Mouse (Mus musculus): ENCODE results near the gene Zfp410. TPM values are rescaled to one million over a fixed set of nuclear protein-coding genes. Genes with fewer than 3 reads are reported as not detected.
A peak's percentile ranks its signal among the peaks of the same experiment; 100 is the strongest.

The Zfp410 gene
- total and polyA plus RNA-seq, 3 experiments: 45.5 to 189 (median 182) TPM

DNA sequence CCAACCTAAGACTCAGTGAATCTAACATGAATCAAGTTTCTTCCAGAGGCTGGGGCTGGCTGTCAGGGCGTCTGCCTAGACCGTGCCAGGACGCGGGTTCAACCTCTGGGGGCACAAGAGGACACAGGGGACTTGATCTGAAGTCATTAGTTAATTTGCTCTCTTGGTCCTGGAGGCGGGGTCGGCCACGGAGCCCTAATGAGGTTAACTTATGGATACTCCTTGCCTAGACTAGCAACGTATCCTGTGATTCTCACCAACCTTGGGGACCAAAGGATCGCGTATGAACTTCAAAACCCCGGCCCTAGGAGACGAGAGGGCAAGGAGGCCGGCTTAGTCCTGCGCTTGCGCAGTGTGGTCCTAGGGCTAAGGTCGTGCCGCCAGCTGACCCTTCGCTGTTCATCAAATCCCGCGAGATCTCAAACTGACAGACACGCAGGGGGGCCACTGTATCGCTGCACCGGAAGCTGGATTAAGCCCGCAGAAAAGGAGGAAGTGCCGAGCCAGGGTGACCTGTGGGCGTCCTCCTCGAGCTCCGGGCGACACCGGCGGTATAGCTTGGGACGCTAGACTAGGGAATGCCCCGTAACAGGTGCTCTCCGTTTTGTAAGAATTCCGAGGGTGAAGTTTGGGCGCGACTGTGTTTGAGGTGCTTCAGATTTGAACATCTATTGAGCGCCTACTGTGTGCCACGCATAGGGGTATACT, 31.6 kb upstream of the Zfp410 start, which contains the start of gene Ptgr2:
Gene Ptgr2, plus strand, starts transcription at position 348 of the 708 bp plus-strand sequence.
- no peaks in the 10 kb centered on the region for H3K9me3 ChIP-seq (replicated peaks; ENCODE audit: insufficient read depth, low read length)
- no peaks in the 10 kb centered on the region for H3K27me3 ChIP-seq (ENCODE audit: control insufficient read depth in 1 of 2, insufficient read depth in 2 of 2, low read length in 2 of 2)
- H3K9ac ChIP-seq (ENCODE audit: control insufficient read depth, low read depth, low read length, poor library complexity, severe bottlenecking): peak within 1 kb of the TSS; percentile 90
- peaks cover 0 to 14% of the 10 kb centered on the region in 2 experiments; a peak in 2 of 4 replicates for H3K36me3 ChIP-seq (ENCODE audit: control insufficient read depth in 1 of 2, insufficient read depth in 2 of 2, low read length in 2 of 2)
- peak; percentile 99 for DNase-seq (ENCODE audit: low read depth, low spot score)
- peaks cover 0 to 14% of the 10 kb centered on the region in 2 experiments; a peak in 2 of 4 replicates for H3K4me1 ChIP-seq (ENCODE audit: control insufficient read depth in 1 of 2, insufficient read depth in 2 of 2, low read length in 2 of 2)
- H3K4me3 ChIP-seq (ENCODE audit: control insufficient read depth in 1 of 2, insufficient read depth in 1 of 2, low read depth in 2 of 2, low read length in 2 of 2): peak within 1 kb of the TSS; percentile 67 to 71
- H3K79me2 ChIP-seq (ENCODE audit: control insufficient read depth, insufficient read depth, low read length, poor library complexity): peaks cover 15% of the 10 kb centered on the region
- H3K27ac ChIP-seq (ENCODE audit: control insufficient read depth, low read depth, low read length): peak within 1 kb of the TSS; percentile 93
- TF ChIP-seq CHD1 (IDR thresholded peaks at IDR 0.05; ENCODE audit: low read depth, low read length) (no peak), HCFC1 (IDR thresholded peaks at IDR 0.05; ENCODE audit: low read depth, low read length) (peak; percentile 86), UBTF (IDR thresholded peaks at IDR 0.05; ENCODE audit: borderline replicate concordance, insufficient read depth, low read depth, low read length) (no peak), E2F4 (IDR thresholded peaks at IDR 0.05; ENCODE audit: borderline replicate concordance, low read depth, low read length) (no peak; the same call in 1 of the 2 replicates), MYC (IDR thresholded peaks at IDR 0.05; ENCODE audit: low read depth, low read length) (no peak; the same call in 1 of the 2 replicates), BHLHE40 (IDR thresholded peaks at IDR 0.05; ENCODE audit: borderline replicate concordance, low read depth, low read length) (no peak), SIN3A (IDR thresholded peaks at IDR 0.05; ENCODE audit: low read length) (peak; percentile 88), MAZ (IDR thresholded peaks at IDR 0.05; ENCODE audit: low read depth, low read length) (peak; percentile 70; the same call in 1 of the 2 replicates), POLR2A (IDR thresholded peaks at IDR 0.05; ENCODE audit: control insufficient read depth in 1 of 2, insufficient read depth in 1 of 2, low read depth in 1 of 2, low read length in 2 of 2, poor library complexity in 1 of 2) (peak; percentile 89 to 98), ELF1 (IDR thresholded peaks at IDR 0.05; ENCODE audit: low read depth, low read length) (peak; percentile 93), RCOR1 (IDR thresholded peaks at IDR 0.05; ENCODE audit: low read depth, low read length) (no peak; the same call in 1 of the 2 replicates), TAL1 (IDR thresholded peaks at IDR 0.05; ENCODE audit: low read length) (no peak), POLR2AphosphoS2 (IDR thresholded peaks at IDR 0.05; ENCODE audit: low read length) (peak; percentile 94), ZMIZ1 (IDR thresholded peaks at IDR 0.05; ENCODE audit: low read depth, low read length) (peak; percentile 82), ETS1 (IDR thresholded peaks at IDR 0.05; ENCODE audit: low read depth, low read length) (peak; percentile 65; the same call in 1 of the 2 replicates), USF1 (IDR thresholded peaks at IDR 0.05; ENCODE audit: low read depth, low read length) (peak; percentile 79), MEF2A (IDR thresholded peaks at IDR 0.05; ENCODE audit: extremely low read depth, insufficient replicate concordance, low read depth, low read length, poor library complexity, severe bottlenecking) (no peak), USF2 (IDR thresholded peaks at IDR 0.05; ENCODE audit: borderline replicate concordance in 1 of 2, insufficient read depth in 1 of 2, low read depth in 1 of 2, low read length in 2 of 2) (no peak), GATA1 (IDR thresholded peaks at IDR 0.05; ENCODE audit: low read depth, low read length) (no peak), SMC3 (IDR thresholded peaks at IDR 0.05; ENCODE audit: low read depth, low read length) (no peak), RAD21 (IDR thresholded peaks at IDR 0.05; ENCODE audit: low read depth, low read length) (no peak), ZKSCAN1 (IDR thresholded peaks at IDR 0.05; ENCODE audit: low read depth, low read length) (peak; percentile 92), CTCF (IDR thresholded peaks at IDR 0.05 in 2 of 3, conservative IDR thresholded peaks at IDR 0.05 in 1 of 3; ENCODE audit: control insufficient read depth in 1 of 3, insufficient read depth in 1 of 3, low read depth in 2 of 3, low read length in 3 of 3, poor library complexity in 1 of 3, severe bottlenecking in 1 of 3) (peak in 1 of 3 experiments; percentile 13; a peak in 2 of 6 replicates), CHD2 (IDR thresholded peaks at IDR 0.05; ENCODE audit: low read length) (peak; percentile 99), EP300 (IDR thresholded peaks at IDR 0.05; ENCODE audit: low read depth in 1 of 2, low read length in 2 of 2) (peak in 1 of 2 experiments; percentile 39; a peak in 2 of 4 replicates), JUND (IDR thresholded peaks at IDR 0.05; ENCODE audit: low read depth, low read length) (no peak), NRF1 (IDR thresholded peaks at IDR 0.05; ENCODE audit: insufficient read depth, low read depth, low read length, poor library complexity, severe bottlenecking) (peak; percentile 98), KAT2A (conservative IDR thresholded peaks at IDR 0.05; ENCODE audit: low read depth, low read length) (no peak; the same call in 1 of the 2 replicates), MXI1 (IDR thresholded peaks at IDR 0.05; ENCODE audit: low read depth, low read length) (peak; percentile 78), MAFK (IDR thresholded peaks at IDR 0.05; ENCODE audit: borderline replicate concordance, low read depth, low read length) (no peak), POLR2AphosphoS5 (IDR thresholded peaks at IDR 0.05; ENCODE audit: borderline replicate concordance, low read depth, low read length) (no peak; the same call in 1 of the 2 replicates), NELFE (IDR thresholded peaks at IDR 0.05; ENCODE audit: low read depth, low read length) (peak; percentile 97), TBP (IDR thresholded peaks at IDR 0.05; ENCODE audit: low read depth, low read length) (peak; percentile 86), TCF12 (IDR thresholded peaks at IDR 0.05; ENCODE audit: low read depth, low read length) (peak; percentile 78), MAX (IDR thresholded peaks at IDR 0.05; ENCODE audit: low read length) (peak; percentile 38; the same call in 1 of the 2 replicates)

Data from MEL (cell line).